Mouse (Mus musculus) C2C12 (cell line): ENCODE results near the gene Igtp.

Experiments used
- CEBPB ChIP-seq: IDR thresholded peaks from one replicate; pipeline ENCODE4 v1.6.1; 2011; ENCODE audit warnings: low read depth, mild to moderate bottlenecking, control low read depth, moderate library complexity
- CTCF ChIP-seq: IDR thresholded peaks from one replicate; pipeline ENCODE4 v1.5.1; 2011; ENCODE audit not compliant: control insufficient read depth, insufficient read depth, insufficient read length
- FOSL1 ChIP-seq: IDR thresholded peaks from one replicate; pipeline ENCODE4 v1.8.0; 2011; ENCODE audit warnings: mild to moderate bottlenecking, low read length; ENCODE audit not compliant: poor library complexity, insufficient read depth, severe bottlenecking
- MAX ChIP-seq: IDR thresholded peaks from one replicate; pipeline ENCODE4 v1.6.1; 2011; ENCODE audit warnings: mild to moderate bottlenecking, control low read depth
- MYOD1 ChIP-seq: IDR thresholded peaks from one replicate; pipeline ENCODE4 v1.6.1; 2011; ENCODE audit warnings: low read depth; ENCODE audit not compliant: control insufficient read depth, insufficient read length
- MYOG ChIP-seq: IDR thresholded peaks from one replicate; pipeline ENCODE4 v1.6.1; 2011; ENCODE audit not compliant: control insufficient read depth, insufficient read length; ENCODE audit errors: extremely low read depth
- USF1 ChIP-seq: IDR thresholded peaks from one replicate; pipeline ENCODE4 v1.6.1; 2011; ENCODE audit warnings: low read depth, mild to moderate bottlenecking, control low read depth, moderate library complexity

DNA sequence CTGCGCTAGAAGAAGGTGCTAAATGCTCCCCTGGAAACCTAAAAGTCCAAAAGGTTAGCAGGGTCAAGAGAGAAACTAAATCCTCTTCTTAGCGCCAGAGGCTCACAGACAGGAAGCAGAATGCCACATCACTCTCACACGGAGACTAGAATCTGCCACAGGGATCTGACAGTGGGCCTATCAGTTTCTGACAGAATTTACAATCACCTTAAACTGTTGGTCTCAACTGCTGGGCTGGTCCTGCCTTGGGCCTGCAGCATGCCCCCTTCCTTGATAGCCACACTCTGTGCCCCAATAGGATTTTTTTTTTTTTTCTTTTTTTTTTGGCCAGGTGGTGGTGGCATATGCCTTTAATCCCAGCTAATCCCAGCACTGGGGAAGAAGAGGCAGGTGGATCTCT, 42.5 kb upstream of the Igtp start:
- TF ChIP-seq CTCF = no peak
- no peak for TF ChIP-seq USF1
- TF ChIP-seq FOSL1 = no peak
- no peak for TF ChIP-seq MAX
- no peak for TF ChIP-seq MYOD1
- no peak for TF ChIP-seq CEBPB
- TF ChIP-seq MYOG = no peak
